ENCODE assay signal across 8 mouse cellular contexts in the genomic region with DNA sequence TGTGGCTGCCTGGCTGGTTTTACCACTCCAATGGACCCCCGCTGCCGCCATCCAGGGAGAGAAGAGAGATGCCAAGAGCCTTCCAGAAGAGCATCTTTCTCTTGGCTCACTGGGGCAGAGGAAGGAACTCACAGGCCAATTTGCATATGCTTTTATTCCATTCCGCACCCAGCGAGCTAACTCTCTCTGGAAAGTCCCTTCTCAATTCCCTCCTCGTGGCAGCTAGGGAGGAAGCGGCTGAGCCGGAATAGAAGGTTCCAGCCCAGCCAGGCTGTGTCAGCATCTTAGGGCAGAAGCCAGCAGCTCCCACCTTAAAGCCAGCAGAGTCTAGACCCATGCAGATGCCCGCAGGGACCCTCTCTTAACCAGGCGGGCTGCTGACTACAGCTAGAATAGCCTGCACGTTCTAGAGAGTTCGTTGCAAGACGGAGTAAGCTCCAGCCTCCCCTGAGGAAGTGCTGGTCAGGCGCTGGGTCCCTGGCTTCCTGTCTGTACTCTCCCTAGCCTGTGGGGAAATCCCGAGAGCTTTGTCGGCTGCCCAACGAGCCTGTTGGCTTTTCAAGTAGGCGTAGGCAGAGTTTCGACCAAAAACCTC. TPM values are rescaled to one million over a fixed set of nuclear protein-coding genes. Genes with fewer than 3 reads are reported as not detected.
DNase-seq lines count a peak whose midpoint lies in the region; ATAC-seq and TF ChIP-seq lines count a peak whose summit lies in the region.

No protein-coding gene starts in this region.

- no peak overlapping the region for H3K27ac ChIP-seq in ES-Bruce4 (ENCODE audit: insufficient read depth, low read length)
- H3K27ac ChIP-seq in cerebellum, adult 2 months (ENCODE audit: insufficient read depth, low read length), result no peak overlapping the region
- H3K27ac ChIP-seq in lung, embryonic 14.5 days (ENCODE audit: low read depth), result peak overlapping the region; percentile 78
- peak overlapping the region; percentile 73 for H3K27ac ChIP-seq in neural tube, embryonic 14.5 days (ENCODE audit: low read depth, low read length)

- H3K27me3 ChIP-seq in ES-Bruce4 (ENCODE audit: control insufficient read depth, insufficient read depth, low read length, poor library complexity, severe bottlenecking), result peaks cover 5% of the 10 kb centered on the region
- H3K27me3 ChIP-seq in cerebellum, adult 2 months (ENCODE audit: control insufficient read depth, insufficient read depth, low read length), result no peaks in the 10 kb centered on the region
- no peaks in the 10 kb centered on the region for H3K27me3 ChIP-seq in lung, embryonic 14.5 days (ENCODE audit: insufficient read depth, low read length)
- no peaks in the 10 kb centered on the region for H3K27me3 ChIP-seq in neural tube, embryonic 14.5 days (ENCODE audit: control insufficient read depth, insufficient read depth, low read length)

- no peaks in the 10 kb centered on the region for H3K4me1 ChIP-seq in ES-Bruce4 (ENCODE audit: control insufficient read depth, insufficient read depth, low read length)
- 0 out of 2 replicates have a peak, but pooled peaks cover 2% of the 10 kb centered on the region for H3K4me1 ChIP-seq in cerebellum, adult 2 months (ENCODE audit: control insufficient read depth, insufficient read depth, low read length)
- H3K4me1 ChIP-seq in lung, embryonic 14.5 days (ENCODE audit: insufficient read depth), result no peaks in the 10 kb centered on the region
- peaks cover 10% of the 10 kb centered on the region; the same call in 1 of the 2 replicates for H3K4me1 ChIP-seq in neural tube, embryonic 14.5 days (ENCODE audit: control insufficient read depth, insufficient read depth, low read length)

- peak overlapping the region; percentile 54 for H3K4me3 ChIP-seq in ES-Bruce4 (ENCODE audit: low read depth, low read length)
- H3K4me3 ChIP-seq in cerebellum, adult 2 months (replicated peaks; ENCODE audit: insufficient read depth, low read depth, low read length), result peak overlapping the region; percentile 48
- H3K4me3 ChIP-seq in lung, embryonic 14.5 days (ENCODE audit: low read depth, low read length), result peak overlapping the region; percentile 31
- peak overlapping the region; percentile 26 for H3K4me3 ChIP-seq in neural tube, embryonic 14.5 days (ENCODE audit: low read depth, low read length)

- peak; percentile 26 to 48 for DNase-seq in cerebellum, adult 2 months
- peak; percentile 46 for DNase-seq in layer of hippocampus, adult 9-10 months (ENCODE audit: low spot score)
- DNase-seq in lung, embryonic 14.5 days, result peak; percentile 83
- peak; percentile 49 for DNase-seq in testis, postnatal 10 days (ENCODE audit: low spot score)

- peak overlapping the region; percentile 67 for H3K4me2 ChIP-seq in lung, embryonic 14.5 days
- H3K4me2 ChIP-seq in neural tube, embryonic 14.5 days (ENCODE audit: low read depth, low read length), result peak overlapping the region; percentile 51

- H3K9me3 ChIP-seq in ES-Bruce4 (replicated peaks; ENCODE audit: control insufficient read depth, insufficient read depth, low read length, poor library complexity, severe bottlenecking), result no peaks in the 10 kb centered on the region
- H3K9me3 ChIP-seq in lung, embryonic 14.5 days (ENCODE audit: low read depth, low read length), result no peaks in the 10 kb centered on the region
- no peaks in the 10 kb centered on the region for H3K9me3 ChIP-seq in neural tube, embryonic 14.5 days (ENCODE audit: control insufficient read depth, low read length)

- H3K9ac ChIP-seq in ES-Bruce4 (ENCODE audit: low read depth, poor library complexity, severe bottlenecking), result no peak overlapping the region; the same call in 1 of the 2 replicates
- H3K9ac ChIP-seq in lung, embryonic 14.5 days, result peak overlapping the region; percentile 45
- H3K9ac ChIP-seq in neural tube, embryonic 14.5 days (replicated peaks; ENCODE audit: low read depth, low read length), result peak overlapping the region; percentile 35

- no peaks in the 10 kb centered on the region for H3K36me3 ChIP-seq in ES-Bruce4 (ENCODE audit: control insufficient read depth, insufficient read depth, low read length, poor library complexity, severe bottlenecking)
- no peaks in the 10 kb centered on the region for H3K36me3 ChIP-seq in lung, embryonic 14.5 days (ENCODE audit: insufficient read depth)
- H3K36me3 ChIP-seq in neural tube, embryonic 14.5 days (ENCODE audit: control insufficient read depth, insufficient read depth, low read length), result no peaks in the 10 kb centered on the region

- TF ChIP-seq CTCF in ES-Bruce4 (IDR thresholded peaks at IDR 0.05; ENCODE audit: low read depth, low read length), result no peak
- no peak for TF ChIP-seq CTCF in cerebellum, adult 2 months (IDR thresholded peaks at IDR 0.05; ENCODE audit: borderline replicate concordance, insufficient read depth, low read depth, low read length)
- TF ChIP-seq CTCF in lung, embryonic 14.5 days (IDR thresholded peaks at IDR 0.05; ENCODE audit: low read depth), result no peak

- peak; percentile 7; the same call in 1 of the 2 replicates for TF ChIP-seq EP300 in ES-Bruce4 (IDR thresholded peaks at IDR 0.05; ENCODE audit: insufficient read depth, low read depth, low read length)

- 2% methylated on average over 18 of the region's 18 CpGs for WGBS in cerebellum, adult 2 months
- 1% methylated on average over 18 of the region's 18 CpGs for WGBS in lung, embryonic 14.5 days
- WGBS in neural tube, embryonic 14.5 days, result 2% methylated on average over 18 of the region's 18 CpGs

- no peak for TF ChIP-seq POLR2A in ES-Bruce4 (IDR thresholded peaks at IDR 0.05; ENCODE audit: insufficient read depth, low read length)
- no peak for TF ChIP-seq POLR2A in cerebellum, adult 2 months (IDR thresholded peaks at IDR 0.05; ENCODE audit: borderline replicate concordance, insufficient read depth, low read length)

- peak; percentile 86 for ATAC-seq in frontal cortex, adult (ENCODE audit: low TSS enrichment)
- ATAC-seq in hematopoietic stem cell, adult 5-6 weeks (replicated peaks in 1 of 2; ENCODE audit: insufficient read depth in 1 of 2, low FRiP score in 2 of 2, low TSS enrichment in 1 of 2, low read depth in 1 of 2, poor library complexity in 2 of 2, severe bottlenecking in 2 of 2), result peak; percentile 92 to 95
- peak; percentile 94 for ATAC-seq in lung, embryonic 14.5 days (ENCODE audit: insufficient read depth)
- ATAC-seq in neural tube, embryonic 14.5 days (ENCODE audit: low read depth), result peak; percentile 86

RNA-seq across cellular contexts. Expression of a gene that starts 40.9 kb away (rescaled TPM):
- 200 and 202 TPM in 2 replicates for polyA plus RNA-seq in ES-Bruce4 (2011; ENCODE audit: insufficient read depth, insufficient read length, low read depth, missing spikeins)
- 102 and 103 TPM in 2 replicates for polyA plus RNA-seq in cerebellum, adult 2 months (2012; rRNA removed)
- 53.9 and 68.8 TPM in 2 replicates for total RNA-seq in hematopoietic stem cell, adult 5-6 weeks (2017)
- polyA plus RNA-seq in lung, embryonic 14.5 days (2014; fragmentation: Nextera tagmentation; extraction: Ambion mirVana), result 82.5 and 87.6 TPM in 2 replicates
- 36.1 and 40.3 TPM in 2 replicates for polyA plus RNA-seq in neural tube, embryonic 14.5 days (2014; fragmentation: Nextera tagmentation; extraction: Ambion mirVana)

RNA-seq across cellular contexts. Expression of a gene that starts 48.4 kb away (rescaled TPM):
- polyA plus RNA-seq in ES-Bruce4 (2011; ENCODE audit: insufficient read depth, insufficient read length, low read depth, missing spikeins), result 50.7 and 51.1 TPM in 2 replicates
- polyA plus RNA-seq in cerebellum, adult 2 months (2012; rRNA removed), result 27.0 and 28.5 TPM in 2 replicates
- total RNA-seq in hematopoietic stem cell, adult 5-6 weeks (2017), result 93.5 and 112 TPM in 2 replicates
- 47.9 and 50.1 TPM in 2 replicates for polyA plus RNA-seq in lung, embryonic 14.5 days (2014; fragmentation: Nextera tagmentation; extraction: Ambion mirVana)
- polyA plus RNA-seq in neural tube, embryonic 14.5 days (2014; fragmentation: Nextera tagmentation; extraction: Ambion mirVana), result 64.2 and 65.2 TPM in 2 replicates

Comparison
In these comparisons a context has a peak if more than half of its experiments do, and no peak if none do; other contexts are left out.
1. H3K27ac ChIP-seq: peak in lung, embryonic 14.5 days (single experiment) and neural tube, embryonic 14.5 days (single experiment); none in ES-Bruce4 (single experiment) and cerebellum, adult 2 months (single experiment).
2. Peak in every context shown above with its lines, with median percentiles within 50 percentile points of each other: H3K4me3 ChIP-seq, DNase-seq and ATAC-seq.